Mouse (Mus musculus): ENCODE data around the gene Vmn1r170.
"Not testable (repeated sequence)": the region's sequence is repeated elsewhere in the genome, so short reads cannot be mapped to it uniquely, and the experiment has no call there.

DNA sequence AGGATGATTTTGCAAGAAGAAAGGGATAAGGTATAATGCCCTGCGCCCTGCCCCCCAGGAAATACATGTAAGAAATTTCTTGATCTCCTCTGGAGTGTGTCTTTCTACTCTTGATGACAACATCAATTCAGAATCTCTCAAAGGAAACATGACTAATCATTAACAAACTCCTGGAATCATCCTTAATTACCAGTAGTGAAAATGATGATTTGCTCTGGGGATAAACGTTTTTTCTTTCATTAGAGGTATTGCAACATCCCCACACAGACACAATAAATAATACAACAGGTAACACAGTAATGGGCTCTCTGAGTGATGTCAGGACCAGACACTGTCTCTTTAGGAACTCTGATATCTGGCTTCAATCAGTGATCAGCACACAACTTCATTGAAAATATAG is 30.7 kb upstream of the Vmn1r170 start, which contains the start of gene Vmn1r169:
- not testable (repeated sequence) for TF ChIP-seq CTCF (IDR thresholded peaks at IDR 0.05; ENCODE audit: extremely low read depth, insufficient read depth, insufficient read length, insufficient replicate concordance); POLR2A (IDR thresholded peaks at IDR 0.05; ENCODE audit: low read depth, low read length)

All from spleen, adult 2 months (tissue).